Mouse (Mus musculus): Measurements from ENCODE around the gene Slc46a2. TPM values are rescaled to one million over a fixed set of nuclear protein-coding genes. Genes with fewer than 3 reads are reported as not detected.
A peak's percentile ranks its signal among the peaks of the same experiment; 100 is the strongest.

Slc46a2 gene
- polyA plus RNA-seq, 1 experiment: 0.11 TPM

GRCm38 (mm10) chr4:59860431-59860830 is 54.4 kb downstream of the Slc46a2 start:
- Histone ChIP-seq H3K27ac (ENCODE audit: insufficient read depth, low read depth, low read length) (no peak overlapping the region; the same call in 1 of the 2 replicates), H3K27me3 (replicated peaks; ENCODE audit: control insufficient read depth, insufficient read depth, low read length) (no peaks in the 10 kb centered on the region), H3K4me1 (ENCODE audit: control insufficient read depth, insufficient read depth, low read length) (peaks cover 4% of the 10 kb centered on the region; the same call in 1 of the 2 replicates), H3K36me3 (ENCODE audit: control insufficient read depth, insufficient read depth, low read length) (no peaks in the 10 kb centered on the region), H3K4me3 (ENCODE audit: insufficient read depth, low read depth, low read length) (no peak overlapping the region)
- no peak for DNase-seq
- TF ChIP-seq CTCF (conservative IDR thresholded peaks at IDR 0.05; ENCODE audit: insufficient read depth, insufficient read length, low read depth, low read length) (no peak), POLR2A (IDR thresholded peaks at IDR 0.05; ENCODE audit: low read depth, low read length) (no peak)
- 73% methylated on average over 2 of the region's 2 CpGs for WGBS

GRCm38 (mm10) chr4:59859693-59860425 is 55.0 kb downstream of the Slc46a2 start:
- Histone ChIP-seq H3K4me3 (ENCODE audit: insufficient read depth, low read depth, low read length) (no peak overlapping the region), H3K36me3 (ENCODE audit: control insufficient read depth, insufficient read depth, low read length) (no peaks in the 10 kb centered on the region), H3K27me3 (replicated peaks; ENCODE audit: control insufficient read depth, insufficient read depth, low read length) (no peaks in the 10 kb centered on the region), H3K4me1 (ENCODE audit: control insufficient read depth, insufficient read depth, low read length) (peaks cover 4% of the 10 kb centered on the region; the same call in 1 of the 2 replicates), H3K27ac (ENCODE audit: insufficient read depth, low read depth, low read length) (peak overlapping the region; percentile 51)
- WGBS: 50% methylated on average over 16 of the region's 16 CpGs
- no peak for TF ChIP-seq CTCF (conservative IDR thresholded peaks at IDR 0.05; ENCODE audit: insufficient read depth, insufficient read length, low read depth, low read length)
- no peak for TF ChIP-seq POLR2A (IDR thresholded peaks at IDR 0.05; ENCODE audit: low read depth, low read length)
- DNase-seq: peak; percentile 82

Other genes starting within 250 kb of the Slc46a2 start
- 5.7 and 7.5 TPM in 2 replicates for gene Inip, start 113.5 kb downstream of the Slc46a2 start, polyA plus RNA-seq (2012; rRNA removed)
- 4.8 and 5.2 TPM in 2 replicates for gene Snx30, start 109.2 kb downstream of the Slc46a2 start, polyA plus RNA-seq (2012; rRNA removed)
- not detected in 2 replicates for gene Mup4, start 45.7 kb upstream of the Slc46a2 start, polyA plus RNA-seq (2012; rRNA removed)
- not detected in 2 replicates for gene Mup6, start 49.2 kb upstream of the Slc46a2 start, polyA plus RNA-seq (2012; rRNA removed)
- gene Mup7, start 155.4 kb upstream of the Slc46a2 start, polyA plus RNA-seq (2012; rRNA removed): not detected in 2 replicates
- gene Mup2, start 239.2 kb upstream of the Slc46a2 start, polyA plus RNA-seq (2012; rRNA removed): not detected in 2 replicates

All from kidney, adult 2 months (tissue).